Mouse (Mus musculus): ENCODE results near the gene 0610037L13Rik. TPM values are rescaled to one million over a fixed set of nuclear protein-coding genes. Genes with fewer than 3 reads are reported as not detected.

0610037L13Rik gene
- total and polyA plus RNA-seq, 3 experiments: 40.7 to 54.3 (median 43.8) TPM

DNA sequence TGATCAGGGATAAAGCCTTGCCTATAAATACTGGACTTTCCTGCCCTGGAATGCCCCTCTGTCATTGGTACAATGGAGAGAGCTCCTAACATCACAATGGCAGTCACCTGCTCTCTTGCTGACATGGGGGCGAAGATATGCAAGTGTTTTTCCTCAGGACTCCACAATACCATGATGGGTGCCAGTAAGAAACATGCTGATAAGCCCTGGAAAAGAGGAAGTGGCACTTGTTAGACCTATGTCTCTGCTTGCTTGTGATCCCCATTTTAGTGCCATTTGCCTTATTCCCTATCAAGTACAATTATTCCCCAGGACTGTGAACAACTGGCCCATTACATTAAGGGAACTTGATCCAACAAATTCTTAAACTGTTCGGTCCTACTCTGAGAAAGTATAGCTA, 39.1 kb downstream of the 0610037L13Rik start:
- peaks cover 2% of the 10 kb centered on the region for H3K27me3 ChIP-seq (replicated peaks)
- dilution Hi-C loops (cut with MboI; ENCODE audit: extremely low pct_ligation_motif_present, extremely low pct_unique_long_range_greater_than_20kb, low sequenced_read_pairs) (no loop called here), in situ Hi-C loops (cut with MboI; ENCODE audit: low pct_ligation_motif_present, low pct_unique_long_range_greater_than_20kb, low sequenced_read_pairs) (no loop called here)
- H3K4me3 ChIP-seq (replicated peaks in 1 of 3; ENCODE audit: low read depth in 2 of 3, low read length in 2 of 3, poor library complexity in 1 of 3): no peak overlapping the region
- no peaks in the 10 kb centered on the region for H3K4me1 ChIP-seq (ENCODE audit: control insufficient read depth in 1 of 2, insufficient read depth in 2 of 2)
- no peak overlapping the region for H3K27ac ChIP-seq (ENCODE audit: insufficient read depth, low read depth)
- TF ChIP-seq MAX (IDR thresholded peaks at IDR 0.05; ENCODE audit: low read length): no peak
- TF ChIP-seq HCFC1 (IDR thresholded peaks at IDR 0.05; ENCODE audit: low read depth, low read length): no peak
- no peak for TF ChIP-seq TCF12 (IDR thresholded peaks at IDR 0.05; ENCODE audit: low read depth, low read length)
- TF ChIP-seq PAX5 (IDR thresholded peaks at IDR 0.05; ENCODE audit: low read length): no peak
- TF ChIP-seq MYC (IDR thresholded peaks at IDR 0.05; ENCODE audit: low read depth, low read length): no peak
- no peak for TF ChIP-seq NELFE (IDR thresholded peaks at IDR 0.05; ENCODE audit: low read depth, low read length)
- TF ChIP-seq SMC3 (IDR thresholded peaks at IDR 0.05; ENCODE audit: low read depth, low read length): no peak
- TF ChIP-seq ELF1 (IDR thresholded peaks at IDR 0.05; ENCODE audit: low read depth, low read length): no peak
- no peak for TF ChIP-seq JUND (conservative IDR thresholded peaks at IDR 0.05; ENCODE audit: low read depth, low read length)
- no peak for TF ChIP-seq EP300 (IDR thresholded peaks at IDR 0.05; ENCODE audit: low read length)
- TF ChIP-seq CTCF (conservative IDR thresholded peaks at IDR 0.05 in 1 of 2, IDR thresholded peaks at IDR 0.05 in 1 of 2; ENCODE audit: low read depth in 2 of 2, low read length in 2 of 2): no peak
- no peak for TF ChIP-seq MXI1 (IDR thresholded peaks at IDR 0.05; ENCODE audit: low read depth, low read length)
- no peak for TF ChIP-seq IRF4 (IDR thresholded peaks at IDR 0.05; ENCODE audit: low read depth, low read length)
- TF ChIP-seq USF2 (conservative IDR thresholded peaks at IDR 0.05; ENCODE audit: low read depth, low read length): no peak
- TF ChIP-seq POLR2A (IDR thresholded peaks at IDR 0.05; ENCODE audit: low read depth, low read length): no peak
- H3K36me3 ChIP-seq (replicated peaks in 1 of 2; ENCODE audit: control insufficient read depth in 1 of 2, insufficient read depth in 1 of 2, low read length in 1 of 2): no peaks in the 10 kb centered on the region
- no peak overlapping the region for H3K9ac ChIP-seq (ENCODE audit: insufficient read depth, low read depth)
- no peaks in the 10 kb centered on the region for H3K9me3 ChIP-seq (replicated peaks; ENCODE audit: low read length)
- no peak for DNase-seq (ENCODE audit: extremely low read depth)
- no peaks in the 10 kb centered on the region for H3K79me2 ChIP-seq (replicated peaks; ENCODE audit: control insufficient read depth, extremely low read depth, insufficient read depth, poor library complexity, severe bottlenecking)
- no peak overlapping the region for H3K4me2 ChIP-seq (ENCODE audit: insufficient read depth, low read depth, poor library complexity, severe bottlenecking)

DNA sequence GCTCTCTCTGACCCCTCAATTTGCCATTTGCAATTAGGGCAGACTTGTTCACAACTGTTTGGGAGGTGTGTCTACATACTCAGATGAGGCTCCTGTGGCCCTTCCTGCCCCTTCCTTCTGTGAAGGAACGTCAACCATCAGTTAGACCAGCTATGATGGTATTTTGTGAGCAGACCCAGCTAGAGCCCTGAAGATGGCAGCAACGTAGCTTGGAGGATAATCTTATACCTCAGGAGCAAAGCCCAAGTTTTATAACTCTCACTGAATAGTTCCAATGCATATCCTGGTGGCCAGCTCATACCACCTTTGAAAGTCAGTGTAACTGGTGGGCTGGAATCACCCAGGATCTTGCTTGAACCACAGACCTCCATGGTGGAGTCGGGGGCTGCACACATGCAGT, 41.8 kb downstream of the 0610037L13Rik start:
- no peak overlapping the region for H3K4me2 ChIP-seq (ENCODE audit: insufficient read depth, low read depth, poor library complexity, severe bottlenecking)
- no peak overlapping the region for H3K4me3 ChIP-seq (replicated peaks in 1 of 3; ENCODE audit: low read depth in 2 of 3, low read length in 2 of 3, poor library complexity in 1 of 3)
- no peak overlapping the region for H3K9ac ChIP-seq (ENCODE audit: insufficient read depth, low read depth)
- peak; percentile 38 for TF ChIP-seq RAD21 (IDR thresholded peaks at IDR 0.05; ENCODE audit: low read depth, low read length)
- peak in 1 of 2 experiments; percentile 38; a peak in 2 of 4 replicates for TF ChIP-seq CTCF (conservative IDR thresholded peaks at IDR 0.05 in 1 of 2, IDR thresholded peaks at IDR 0.05 in 1 of 2; ENCODE audit: low read depth in 2 of 2, low read length in 2 of 2)
- no peak for TF ChIP-seq JUND (conservative IDR thresholded peaks at IDR 0.05; ENCODE audit: low read depth, low read length)
- H3K27me3 ChIP-seq (replicated peaks): no peaks in the 10 kb centered on the region
- no peaks in the 10 kb centered on the region for H3K9me3 ChIP-seq (replicated peaks; ENCODE audit: low read length)
- in situ Hi-C loops (cut with MboI; ENCODE audit: low pct_ligation_motif_present, low pct_unique_long_range_greater_than_20kb, low sequenced_read_pairs) (no loop called here), dilution Hi-C loops (cut with MboI; ENCODE audit: extremely low pct_ligation_motif_present, extremely low pct_unique_long_range_greater_than_20kb, low sequenced_read_pairs) (no loop called here)
- no peaks in the 10 kb centered on the region for H3K79me2 ChIP-seq (replicated peaks; ENCODE audit: control insufficient read depth, extremely low read depth, insufficient read depth, poor library complexity, severe bottlenecking)
- no peak for DNase-seq (ENCODE audit: extremely low read depth)
- no peak overlapping the region for H3K27ac ChIP-seq (ENCODE audit: insufficient read depth, low read depth)
- H3K36me3 ChIP-seq (replicated peaks in 1 of 2; ENCODE audit: control insufficient read depth in 1 of 2, insufficient read depth in 1 of 2, low read length in 1 of 2): no peaks in the 10 kb centered on the region
- peaks cover 5 to 14% of the 10 kb centered on the region in 2 experiments for H3K4me1 ChIP-seq (ENCODE audit: control insufficient read depth in 1 of 2, insufficient read depth in 2 of 2)

DNA sequence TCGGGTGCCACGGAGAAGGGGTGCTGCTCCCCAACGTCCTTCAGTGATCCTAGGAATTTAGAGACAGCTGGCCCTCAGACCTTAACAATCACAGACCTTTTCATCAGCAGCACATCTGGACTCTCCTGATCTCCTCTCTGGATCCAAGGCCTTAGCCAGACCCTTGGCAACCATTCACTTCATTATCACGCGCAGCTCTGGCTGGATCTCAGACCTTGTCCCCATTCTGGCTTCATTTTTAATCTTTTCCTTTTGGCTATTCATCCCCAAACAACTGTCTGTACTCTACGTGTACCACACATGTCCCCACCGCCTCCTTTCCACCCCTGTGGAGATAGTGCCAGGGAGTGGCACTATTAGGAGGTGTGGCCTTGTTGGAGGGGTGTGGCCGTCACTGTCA, 43.6 kb downstream of the 0610037L13Rik start:
- Histone ChIP-seq H3K9ac (ENCODE audit: insufficient read depth, low read depth) (no peak overlapping the region), H3K4me1 (ENCODE audit: control insufficient read depth in 1 of 2, insufficient read depth in 2 of 2) (peaks cover 5 to 17% of the 10 kb centered on the region in 2 experiments), H3K27ac (ENCODE audit: insufficient read depth, low read depth) (no peak overlapping the region), H3K4me3 (replicated peaks in 1 of 3; ENCODE audit: low read depth in 2 of 3, low read length in 2 of 3, poor library complexity in 1 of 3) (no peak overlapping the region), H3K36me3 (replicated peaks in 1 of 2; ENCODE audit: control insufficient read depth in 1 of 2, insufficient read depth in 1 of 2, low read length in 1 of 2) (no peaks in the 10 kb centered on the region), H3K79me2 (replicated peaks; ENCODE audit: control insufficient read depth, extremely low read depth, insufficient read depth, poor library complexity, severe bottlenecking) (no peaks in the 10 kb centered on the region), H3K27me3 (replicated peaks) (no peaks in the 10 kb centered on the region), H3K9me3 (replicated peaks; ENCODE audit: low read length) (no peaks in the 10 kb centered on the region), H3K4me2 (ENCODE audit: insufficient read depth, low read depth, poor library complexity, severe bottlenecking) (no peak overlapping the region)
- TF ChIP-seq ZC3H11A (IDR thresholded peaks at IDR 0.05; ENCODE audit: low read depth, low read length): no peak
- no peak for DNase-seq (ENCODE audit: extremely low read depth)
- dilution Hi-C loops (cut with MboI; ENCODE audit: extremely low pct_ligation_motif_present, extremely low pct_unique_long_range_greater_than_20kb, low sequenced_read_pairs): no loop called here
- in situ Hi-C loops (cut with MboI; ENCODE audit: low pct_ligation_motif_present, low pct_unique_long_range_greater_than_20kb, low sequenced_read_pairs): no loop called here

All from CH12.LX (cell line).